Mouse (Mus musculus): ENCODE data around the gene Bicd2. TPM values are rescaled to one million over a fixed set of nuclear protein-coding genes. Genes with fewer than 3 reads are reported as not detected.

Bicd2 gene
- polyA plus RNA-seq, 2 experiments: 30.5 to 30.8 TPM

- ATAC-seq (ENCODE audit: low FRiP score, low read depth): peak; percentile 28; the same call in 1 of the 2 replicates
- H3K9ac ChIP-seq (ENCODE audit: low read depth, low read length, severe bottlenecking): peak overlapping the region; percentile 70
- TF ChIP-seq POLR2A (IDR thresholded peaks at IDR 0.05; ENCODE audit: borderline replicate concordance, extremely low read depth, insufficient read depth, insufficient read length): no peak
- 1% methylated on average over 15 of the region's 15 CpGs for WGBS
- H3K4me3 ChIP-seq (replicated peaks; ENCODE audit: low read length): peak overlapping the region; percentile 89
- no peaks in the 10 kb centered on the region for H3K27me3 ChIP-seq (ENCODE audit: control insufficient read depth, insufficient read depth, low read length)
- DNase-seq (ENCODE audit: low spot score): peak; percentile 3
- peak overlapping the region; percentile 86 for H3K4me2 ChIP-seq (replicated peaks; ENCODE audit: low read depth, low read length, severe bottlenecking)
- H3K4me1 ChIP-seq (ENCODE audit: control insufficient read depth, insufficient read depth, low read length): peaks cover 16% of the 10 kb centered on the region
- H3K27ac ChIP-seq (replicated peaks; ENCODE audit: low read depth, low read length): peak overlapping the region; percentile 39; the same call in 1 of the 2 replicates
- no peaks in the 10 kb centered on the region for H3K9me3 ChIP-seq (ENCODE audit: control insufficient read depth, low read length)
- no peaks in the 10 kb centered on the region for H3K36me3 ChIP-seq (ENCODE audit: control insufficient read depth, insufficient read depth, low read length)
These were observed 80.2 kb downstream of the Bicd2 start for GRCm38 (mm10) chr13:49421606-49421917.

- H3K27me3 ChIP-seq (ENCODE audit: control insufficient read depth, insufficient read depth, low read length): no peaks in the 10 kb centered on the region
- H3K4me3 ChIP-seq (replicated peaks; ENCODE audit: low read length): peak overlapping the region; percentile 89
- no peak overlapping the region for H3K27ac ChIP-seq (replicated peaks; ENCODE audit: low read depth, low read length)
- H3K4me1 ChIP-seq (ENCODE audit: control insufficient read depth, insufficient read depth, low read length): peaks cover 16% of the 10 kb centered on the region
- no peaks in the 10 kb centered on the region for H3K36me3 ChIP-seq (ENCODE audit: control insufficient read depth, insufficient read depth, low read length)
- no peaks in the 10 kb centered on the region for H3K9me3 ChIP-seq (ENCODE audit: control insufficient read depth, low read length)
- TF ChIP-seq POLR2A (IDR thresholded peaks at IDR 0.05; ENCODE audit: borderline replicate concordance, extremely low read depth, insufficient read depth, insufficient read length): no peak
- DNase-seq (ENCODE audit: low spot score): no peak
- WGBS: 21% methylated on average over 4 of the region's 4 CpGs
- no peak for ATAC-seq (ENCODE audit: low FRiP score, low read depth)
- H3K4me2 ChIP-seq (replicated peaks; ENCODE audit: low read depth, low read length, severe bottlenecking): peak overlapping the region; percentile 86
- peak overlapping the region; percentile 70 for H3K9ac ChIP-seq (ENCODE audit: low read depth, low read length, severe bottlenecking)
These were observed 80.6 kb downstream of the Bicd2 start for GRCm38 (mm10) chr13:49421959-49422358.

GRCm38 (mm10) chr13:49426736-49427135 is 85.4 kb downstream of the Bicd2 start:
- no peak for ATAC-seq (ENCODE audit: low FRiP score, low read depth)

GRCm38 (mm10) chr13:49428042-49428675 is 86.8 kb downstream of the Bicd2 start:
- DNase-seq (ENCODE audit: low spot score) (no peak), ATAC-seq (ENCODE audit: low FRiP score, low read depth) (no peak)
- no peak overlapping the region for H3K4me3 ChIP-seq (replicated peaks; ENCODE audit: low read length)
- H3K36me3 ChIP-seq (ENCODE audit: control insufficient read depth, insufficient read depth, low read length): peaks cover 12% of the 10 kb centered on the region
- TF ChIP-seq POLR2A (IDR thresholded peaks at IDR 0.05; ENCODE audit: borderline replicate concordance, extremely low read depth, insufficient read depth, insufficient read length): no peak
- no peak overlapping the region for H3K4me2 ChIP-seq (replicated peaks; ENCODE audit: low read depth, low read length, severe bottlenecking)
- no peaks in the 10 kb centered on the region for H3K4me1 ChIP-seq (ENCODE audit: control insufficient read depth, insufficient read depth, low read length)
- H3K9me3 ChIP-seq (ENCODE audit: control insufficient read depth, low read length): no peaks in the 10 kb centered on the region
- no peak overlapping the region for H3K27ac ChIP-seq (replicated peaks; ENCODE audit: low read depth, low read length)
- no peak overlapping the region for H3K9ac ChIP-seq (ENCODE audit: low read depth, low read length, severe bottlenecking)
- no peaks in the 10 kb centered on the region for H3K27me3 ChIP-seq (ENCODE audit: control insufficient read depth, insufficient read depth, low read length)
- WGBS: 91% methylated on average over 1 of the region's 1 CpGs

More at GRCm38 (mm10) chr13:49426736-49427135, 85.4 kb downstream of the Bicd2 start:
- H3K4me2 ChIP-seq (replicated peaks; ENCODE audit: low read depth, low read length, severe bottlenecking): no peak overlapping the region
- H3K9ac ChIP-seq (ENCODE audit: low read depth, low read length, severe bottlenecking): no peak overlapping the region
- no peak overlapping the region for H3K27ac ChIP-seq (replicated peaks; ENCODE audit: low read depth, low read length)
- WGBS: 79% methylated on average over 3 of the region's 3 CpGs
- DNase-seq (ENCODE audit: low spot score): no peak
- peaks cover 12% of the 10 kb centered on the region for H3K4me1 ChIP-seq (ENCODE audit: control insufficient read depth, insufficient read depth, low read length)
- no peaks in the 10 kb centered on the region for H3K27me3 ChIP-seq (ENCODE audit: control insufficient read depth, insufficient read depth, low read length)
- H3K4me3 ChIP-seq (replicated peaks; ENCODE audit: low read length): no peak overlapping the region
- H3K36me3 ChIP-seq (ENCODE audit: control insufficient read depth, insufficient read depth, low read length): 0 out of 2 replicates have a peak, but pooled peaks cover 5% of the 10 kb centered on the region
- TF ChIP-seq POLR2A (IDR thresholded peaks at IDR 0.05; ENCODE audit: borderline replicate concordance, extremely low read depth, insufficient read depth, insufficient read length): no peak
- H3K9me3 ChIP-seq (ENCODE audit: control insufficient read depth, low read length): no peaks in the 10 kb centered on the region

GRCm38 (mm10) chr13:49430529-49430928 is 89.1 kb downstream of the Bicd2 start:
- no peak overlapping the region for H3K27ac ChIP-seq (replicated peaks; ENCODE audit: low read depth, low read length)
- no peak overlapping the region for H3K4me2 ChIP-seq (replicated peaks; ENCODE audit: low read depth, low read length, severe bottlenecking)
- H3K36me3 ChIP-seq (ENCODE audit: control insufficient read depth, insufficient read depth, low read length): peaks cover 32% of the 10 kb centered on the region
- no peaks in the 10 kb centered on the region for H3K9me3 ChIP-seq (ENCODE audit: control insufficient read depth, low read length)
- ATAC-seq (ENCODE audit: low FRiP score, low read depth): no peak
- H3K4me3 ChIP-seq (replicated peaks; ENCODE audit: low read length): no peak overlapping the region
- H3K9ac ChIP-seq (ENCODE audit: low read depth, low read length, severe bottlenecking): no peak overlapping the region
- no peak for TF ChIP-seq POLR2A (IDR thresholded peaks at IDR 0.05; ENCODE audit: borderline replicate concordance, extremely low read depth, insufficient read depth, insufficient read length)
- no peak for DNase-seq (ENCODE audit: low spot score)
- no peaks in the 10 kb centered on the region for H3K27me3 ChIP-seq (ENCODE audit: control insufficient read depth, insufficient read depth, low read length)
- H3K4me1 ChIP-seq (ENCODE audit: control insufficient read depth, insufficient read depth, low read length): no peaks in the 10 kb centered on the region
- WGBS: 83% methylated on average over 4 of the region's 4 CpGs

All from limb, embryonic 14.5 days (tissue).